ENCODE assay signal across 8 mouse cellular contexts in genomic region chr7:116039196-116039537, GRCm38 (mm10). TPM values are rescaled to one million over a fixed set of nuclear protein-coding genes. Genes with fewer than 3 reads are reported as not detected.
DNase-seq lines count a peak whose midpoint lies in the region; ATAC-seq and TF ChIP-seq lines count a peak whose summit lies in the region.

1110004F10Rik (plus strand) TSS chr7:116039397.

- no peaks in the 10 kb centered on the region for H3K36me3 ChIP-seq in forebrain, embryonic 13.5 days (ENCODE audit: poor library complexity, severe bottlenecking)
- H3K36me3 ChIP-seq in limb, embryonic 12.5 days, result no peaks in the 10 kb centered on the region

- 0% methylated on average over 11 of the region's 11 CpGs for WGBS in forebrain, embryonic 13.5 days
- WGBS in limb, embryonic 12.5 days, result 0% methylated on average over 11 of the region's 11 CpGs

- TF ChIP-seq CTCF in layer of hippocampus, adult 2 months (conservative IDR thresholded peaks at IDR 0.05), result no peak

- no peak for DNase-seq in layer of hippocampus, adult 2 months (ENCODE audit: low spot score in 2 of 2)
- no peak for DNase-seq in layer of hippocampus, adult 9-10 months (ENCODE audit: low spot score)
- peak; percentile 16 for DNase-seq in R1 (ENCODE audit: low read depth, low spot score)
- peak; percentile 8 for DNase-seq in heart, postnatal 4 days
- DNase-seq in neural tube, embryonic 10.5 days (ENCODE audit: extremely low spot score, low spot score), result peak; percentile 58
- no peak for DNase-seq in cerebellum, postnatal 36 days

- H3K9me3 ChIP-seq in forebrain, embryonic 13.5 days (replicated peaks), result no peaks in the 10 kb centered on the region
- H3K9me3 ChIP-seq in limb, embryonic 12.5 days, result no peaks in the 10 kb centered on the region

- peaks cover 68% of the 10 kb centered on the region for H3K4me1 ChIP-seq in forebrain, embryonic 13.5 days
- H3K4me1 ChIP-seq in limb, embryonic 12.5 days (replicated peaks), result peaks cover 30% of the 10 kb centered on the region

- peak within 1 kb of the TSS; percentile 99 for H3K4me2 ChIP-seq in forebrain, embryonic 13.5 days
- H3K4me2 ChIP-seq in limb, embryonic 12.5 days, result peak within 1 kb of the TSS; percentile 96

- peak within 1 kb of the TSS; percentile 71 for H3K27ac ChIP-seq in layer of hippocampus, adult 2 months
- H3K27ac ChIP-seq in forebrain, embryonic 13.5 days, result peak within 1 kb of the TSS; percentile 74
- H3K27ac ChIP-seq in limb, embryonic 12.5 days, result peak within 1 kb of the TSS; percentile 83

- H3K9ac ChIP-seq in forebrain, embryonic 13.5 days, result peak within 1 kb of the TSS; percentile 70
- H3K9ac ChIP-seq in limb, embryonic 12.5 days (replicated peaks), result peak within 1 kb of the TSS; percentile 88

- H3K27me3 ChIP-seq in forebrain, embryonic 13.5 days, result peaks cover 32% of the 10 kb centered on the region
- H3K27me3 ChIP-seq in limb, embryonic 12.5 days, result peaks cover 66% of the 10 kb centered on the region

- peak; percentile 14; the same call in 1 of the 2 replicates for ATAC-seq in forebrain, embryonic 13.5 days
- ATAC-seq in limb, embryonic 12.5 days (ENCODE audit: insufficient number of reproducible peaks, insufficient read depth, low FRiP score, low TSS enrichment, low read depth), result peak; percentile 49

- peak within 1 kb of the TSS; percentile 59 for H3K4me3 ChIP-seq in layer of hippocampus, adult 2 months
- H3K4me3 ChIP-seq in forebrain, embryonic 13.5 days, result peak within 1 kb of the TSS; percentile 75
- peak within 1 kb of the TSS; percentile 65 for H3K4me3 ChIP-seq in limb, embryonic 12.5 days (replicated peaks)

RNA-seq across cellular contexts. Expression of gene 1110004F10Rik, which starts in this region (rescaled TPM):
- 100 to 1,000 TPM; 101 to 106 TPM for total RNA-seq in layer of hippocampus, adult 2 months (2021)
- 372 and 377 TPM in 2 replicates for polyA plus RNA-seq in forebrain, embryonic 13.5 days (2015; fragmentation: Nextera tagmentation; extraction: Ambion mirVana)
- 10 to 100 TPM; 80.6 to 84.0 TPM for total RNA-seq in heart, postnatal 4 days (2021)
- polyA plus RNA-seq in limb, embryonic 12.5 days (2016; fragmentation: Nextera tagmentation; extraction: Ambion mirVana), result 318 and 335 TPM in 2 replicates

Comparison
In these comparisons a context has a peak if more than half of its experiments do, and no peak if none do; other contexts are left out.
1. DNase-seq: peak in R1 (single experiment), heart, postnatal 4 days (single experiment) and neural tube, embryonic 10.5 days (single experiment); none in layer of hippocampus, adult 2 months (0 of 2), layer of hippocampus, adult 9-10 months (single experiment) and cerebellum, postnatal 36 days (0 of 2).
2. Peak in every context shown above with its lines, with median percentiles within 50 percentile points of each other: H3K27ac ChIP-seq and H3K4me3 ChIP-seq.